Mouse (Mus musculus) skeletal muscle tissue, adult 2 months (tissue): Measurements from ENCODE around the gene Tapbp.

Source experiments
- DNase-seq: peaks from one replicate; pipeline ENCODE4 v3.0.0-alpha.2; 2012; ENCODE audit warnings: low read depth, low spot score

Gene Tapbp

DNA sequence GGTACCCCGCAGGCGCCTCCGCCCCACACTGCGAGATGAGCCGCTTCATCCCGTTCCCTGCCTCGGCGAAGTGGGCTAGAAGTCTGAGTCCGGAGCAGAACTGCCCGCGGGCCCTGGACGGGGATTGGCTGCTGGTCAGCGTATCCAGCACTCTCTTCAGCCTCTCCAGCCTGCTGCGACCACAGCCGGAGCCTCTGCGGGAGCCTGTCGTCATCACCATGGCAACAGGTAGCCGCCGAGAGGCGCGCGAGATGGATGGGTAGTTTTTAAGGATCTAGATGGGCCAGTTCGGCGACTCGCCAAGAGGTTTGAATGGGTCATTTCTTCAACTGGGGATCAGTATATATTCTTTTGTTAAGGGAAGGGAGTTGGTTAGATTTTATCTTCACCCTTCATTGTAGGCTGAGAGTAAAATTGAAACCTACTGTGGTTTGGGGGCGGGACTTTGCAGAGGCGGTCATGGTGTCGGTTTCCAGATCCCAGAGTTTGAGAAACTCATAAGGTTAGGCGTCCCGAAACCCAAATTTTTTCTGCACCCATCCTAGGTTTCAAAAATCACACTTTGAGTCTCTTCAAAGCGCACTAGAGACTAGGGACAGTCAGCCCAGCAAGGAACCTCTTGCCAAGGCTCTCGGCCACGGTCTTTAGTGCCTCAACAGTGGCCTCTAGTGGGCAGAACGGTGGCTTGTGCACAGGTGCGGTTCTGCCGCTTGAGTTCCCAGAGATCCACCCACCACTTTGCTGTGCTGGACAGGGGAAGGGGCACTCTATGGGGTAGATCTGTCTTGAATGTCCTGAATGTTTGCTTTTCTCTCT lies 4.8 kb downstream of the Tapbp start:
- no peak for DNase-seq

DNA sequence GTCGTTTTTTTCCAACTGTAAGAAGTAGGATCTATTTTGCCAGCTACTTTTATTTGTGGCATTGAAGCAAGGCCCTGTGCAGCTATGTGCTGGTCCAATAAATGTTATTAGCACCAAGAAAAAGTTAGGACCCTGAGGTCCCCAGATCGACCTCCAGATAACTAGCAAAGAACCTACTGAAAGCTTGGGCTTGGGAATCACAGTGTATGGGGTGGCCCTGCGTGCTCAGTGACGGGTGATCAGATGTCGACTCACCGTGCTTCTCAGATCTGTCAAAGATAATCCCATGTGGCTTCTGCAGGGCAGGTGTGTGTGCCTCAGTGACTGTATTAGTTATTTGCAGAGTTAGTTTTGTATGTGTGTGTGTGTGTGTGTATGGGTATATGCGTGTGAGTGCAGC lies 5.7 kb downstream of the Tapbp start:
- no peak for DNase-seq

DNA sequence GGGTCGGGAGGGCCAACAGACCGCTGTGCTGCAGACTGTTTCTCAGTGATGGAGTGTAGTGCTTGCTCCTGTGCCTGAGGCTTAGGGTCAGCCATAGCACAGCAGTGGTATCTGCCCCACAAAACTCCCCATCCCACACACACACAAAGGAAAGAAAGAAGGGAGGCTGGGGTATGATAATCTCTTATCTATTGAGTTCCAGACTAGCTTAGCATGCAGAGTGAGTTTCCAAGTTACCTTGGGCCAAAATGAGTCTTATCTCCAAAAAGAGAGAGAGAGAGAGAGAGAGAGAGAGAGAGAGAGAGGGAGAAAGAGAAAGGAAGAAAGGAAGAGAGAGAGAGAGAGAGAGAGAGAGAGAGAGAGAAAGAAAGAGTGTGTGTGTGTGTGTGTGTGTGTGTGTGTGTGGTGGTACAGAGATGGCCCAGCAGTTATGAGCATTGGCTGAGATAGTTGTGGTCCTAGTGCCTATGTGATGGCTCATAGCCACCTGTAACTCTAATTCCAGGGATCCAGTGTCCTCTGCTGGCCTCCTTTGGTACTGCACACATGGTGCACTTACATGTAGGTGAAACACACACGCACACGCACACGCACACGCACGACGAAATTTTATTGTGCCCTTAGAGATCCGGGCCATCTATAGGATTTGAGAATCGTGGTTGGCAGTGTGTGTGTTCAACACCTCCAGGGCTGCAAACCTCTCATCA lies 9.0 kb downstream of the Tapbp start:
- DNase-seq: no peak

DNA sequence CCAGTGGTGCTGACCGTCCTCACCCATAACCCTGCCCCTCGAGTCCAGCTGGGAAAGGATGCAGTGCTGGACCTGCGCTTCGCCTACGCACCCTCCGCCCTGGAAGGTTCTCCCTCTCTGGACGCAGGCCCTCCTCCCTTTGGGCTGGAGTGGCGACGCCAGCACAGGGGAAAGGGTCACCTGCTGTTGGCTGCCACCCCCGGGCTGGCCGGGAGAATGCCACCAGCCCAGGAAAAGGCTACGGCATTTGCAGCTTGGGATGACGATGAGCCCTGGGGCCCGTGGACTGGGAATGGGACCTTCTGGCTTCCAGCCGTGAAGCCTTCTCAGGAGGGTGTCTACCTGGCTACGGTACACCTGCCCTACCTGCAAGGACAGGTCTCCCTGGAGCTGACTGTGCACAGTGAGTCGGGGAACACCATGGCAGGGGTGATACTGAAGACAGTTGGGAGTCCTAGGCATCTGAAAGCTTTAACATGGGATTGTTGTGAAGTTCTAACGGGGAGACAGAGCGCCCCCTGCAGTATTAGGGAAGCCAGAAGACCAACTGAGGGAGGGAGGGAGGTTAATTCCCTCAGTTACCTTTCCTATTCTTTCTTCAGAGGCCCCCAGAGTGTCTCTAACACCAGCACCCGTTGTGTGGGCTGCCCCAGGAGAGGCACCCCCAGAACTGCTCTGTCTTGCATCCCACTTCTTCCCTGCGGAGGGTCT lies 9.9 kb downstream of the Tapbp start:
- DNase-seq: no peak

DNA sequence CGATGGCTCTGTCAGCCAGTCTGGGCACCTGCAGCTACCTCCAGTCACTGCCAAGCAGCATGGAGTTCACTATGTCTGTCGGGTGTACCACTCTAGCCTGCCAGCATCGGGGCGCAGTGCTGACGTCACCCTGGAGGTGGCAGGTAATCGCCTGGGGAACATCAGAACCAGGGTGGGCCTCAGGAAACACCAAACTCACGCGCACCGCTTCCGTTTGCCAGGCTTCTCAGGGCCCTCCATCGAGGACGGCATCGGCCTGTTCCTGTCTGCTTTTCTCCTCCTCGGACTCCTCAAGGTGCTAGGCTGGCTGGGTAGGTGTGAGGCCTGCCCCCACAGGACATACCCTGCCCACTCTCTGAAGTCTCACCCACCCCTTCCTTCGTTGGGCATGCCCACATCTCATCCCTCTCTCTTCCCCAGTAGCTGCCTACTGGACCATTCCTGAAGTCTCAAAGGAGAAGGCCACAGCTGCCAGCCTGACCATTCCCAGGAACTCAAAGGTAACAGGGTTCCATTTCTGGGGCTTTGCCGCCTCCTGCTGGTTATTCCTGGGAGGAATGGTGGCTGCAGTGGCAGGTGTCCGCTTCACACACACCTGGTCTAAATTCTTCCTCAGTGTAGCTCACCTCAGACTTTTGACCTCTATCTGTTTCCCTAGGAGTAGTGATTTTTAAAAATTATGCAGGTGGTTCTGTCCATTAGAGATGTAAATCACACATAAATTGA lies 10.7 kb downstream of the Tapbp start:
- no peak for DNase-seq

DNA sequence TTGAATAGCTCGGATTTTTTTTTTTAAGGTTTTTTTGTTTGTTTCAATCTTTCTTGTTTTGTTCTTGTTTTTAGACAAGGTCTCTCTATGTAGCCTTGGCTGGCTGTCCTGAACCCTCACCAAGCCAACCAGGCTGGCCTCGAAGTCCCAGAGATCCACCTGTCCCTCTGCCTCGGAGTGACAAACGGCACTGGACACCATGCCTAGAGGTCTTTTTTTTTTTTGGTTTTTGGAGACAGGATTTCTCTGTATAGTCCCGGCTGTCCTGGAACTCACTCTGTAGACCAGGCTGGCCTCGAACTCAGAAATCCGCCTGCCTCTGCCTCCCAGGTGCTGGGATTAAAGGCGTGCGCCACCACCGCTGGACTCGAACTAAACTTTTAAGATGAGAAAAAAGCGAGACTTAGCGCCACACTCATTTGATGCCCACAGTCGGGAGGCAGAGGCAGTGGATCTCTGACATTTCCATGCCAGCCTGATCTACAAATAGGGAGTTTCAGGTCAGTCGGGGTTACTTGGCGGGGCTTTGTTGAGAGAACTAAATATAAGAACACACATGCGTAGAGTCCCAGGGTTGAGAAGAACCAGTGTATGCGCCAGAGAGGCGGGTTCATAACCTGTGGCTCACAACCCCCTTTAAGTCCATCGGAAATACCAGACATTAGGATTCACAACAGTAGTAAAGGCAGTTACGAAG lies 12.7 kb downstream of the Tapbp start:
- DNase-seq: no peak

DNA sequence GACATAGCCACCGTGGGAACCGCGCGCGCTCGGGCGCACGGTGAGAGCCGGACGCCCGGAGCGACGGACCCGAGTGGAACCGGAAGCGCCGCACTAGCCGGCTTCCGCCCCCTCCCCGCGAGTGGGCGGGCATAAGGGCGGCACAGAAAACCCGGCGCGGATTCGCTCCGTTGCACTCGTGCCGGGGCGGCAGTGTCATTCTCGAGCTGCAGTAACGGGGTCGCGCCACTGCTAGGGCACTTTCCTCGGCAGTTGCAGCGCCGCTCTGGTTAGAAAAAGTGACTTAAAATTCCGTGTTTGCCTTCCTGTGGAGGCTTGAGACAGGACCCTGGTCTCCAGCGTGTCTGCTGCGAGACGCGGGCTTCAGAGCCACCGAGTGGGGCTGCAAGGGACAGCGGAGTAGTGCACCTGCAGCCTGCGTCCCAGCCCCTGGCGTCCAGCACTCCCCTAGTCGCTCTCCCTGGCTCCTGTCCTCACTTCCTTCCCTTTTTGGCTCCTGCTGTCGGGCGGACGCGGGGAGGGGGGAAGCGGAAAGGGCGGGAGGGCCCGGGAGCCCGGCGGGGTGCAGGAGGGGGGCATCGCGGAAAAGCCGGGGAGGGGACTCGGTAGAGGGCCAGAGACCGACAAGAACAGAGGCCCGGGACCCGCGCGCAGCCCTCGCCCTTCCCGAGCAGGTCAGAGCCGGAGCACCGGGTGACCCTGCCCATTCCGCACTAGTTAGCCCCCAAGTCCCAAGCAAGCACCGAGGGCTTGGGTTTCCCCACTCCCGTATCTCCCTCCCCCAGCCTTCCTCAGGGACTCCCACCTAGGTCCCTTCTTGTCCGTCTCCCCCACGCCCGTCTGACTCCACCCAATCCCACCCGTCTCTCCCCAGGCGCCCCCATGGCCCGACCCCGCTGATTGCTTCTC lies 13.9 kb downstream of the Tapbp start, which contains the start of gene Rgl2:
TSS of gene Rgl2 (plus strand) at position 173 of the 909 bp plus-strand sequence.
- peak; percentile 82 for DNase-seq

DNA sequence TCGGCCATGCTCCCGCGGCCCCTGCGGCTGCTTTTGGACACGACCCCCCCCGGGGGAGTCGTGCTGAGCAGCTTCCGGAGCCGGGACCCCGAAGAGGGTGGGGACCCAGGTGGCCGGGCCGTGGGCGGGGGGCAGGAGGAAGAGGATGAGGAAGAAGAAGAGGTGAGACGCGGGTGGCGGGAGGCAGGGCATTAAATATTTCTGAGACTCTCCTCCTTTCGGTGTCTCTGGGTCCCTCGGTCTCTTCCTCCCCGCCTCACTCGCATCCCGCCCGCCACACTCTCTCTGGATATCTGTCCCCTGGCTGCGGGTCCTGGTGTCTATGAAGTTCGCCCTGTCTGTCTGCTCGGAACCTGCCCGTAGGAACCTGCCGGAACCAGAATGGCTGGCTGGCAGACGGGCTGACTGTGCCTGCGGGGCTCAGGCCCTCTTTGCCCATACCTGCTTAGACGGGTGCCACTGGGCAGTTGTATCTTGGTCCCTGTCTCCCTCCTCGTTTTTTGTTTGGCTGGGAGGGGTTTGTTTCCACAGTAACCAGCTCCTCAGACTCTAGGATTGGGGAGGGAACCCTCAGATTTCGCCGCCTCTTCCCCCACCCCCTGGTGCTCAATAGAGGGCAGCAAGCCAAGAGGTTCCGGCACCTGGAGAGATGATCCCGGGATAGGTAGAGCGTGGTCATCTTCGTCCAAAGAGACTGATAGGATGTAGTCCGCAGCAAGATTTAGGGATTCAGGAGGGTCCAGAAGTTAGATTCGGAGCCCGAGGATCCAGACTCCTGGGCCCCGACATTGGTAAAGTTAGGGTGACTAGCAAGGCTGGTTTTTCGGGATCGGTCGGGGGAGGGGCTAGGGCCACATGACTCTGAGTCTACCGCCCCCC lies 14.8 kb downstream of the Tapbp start:
- DNase-seq: no peak

DNA sequence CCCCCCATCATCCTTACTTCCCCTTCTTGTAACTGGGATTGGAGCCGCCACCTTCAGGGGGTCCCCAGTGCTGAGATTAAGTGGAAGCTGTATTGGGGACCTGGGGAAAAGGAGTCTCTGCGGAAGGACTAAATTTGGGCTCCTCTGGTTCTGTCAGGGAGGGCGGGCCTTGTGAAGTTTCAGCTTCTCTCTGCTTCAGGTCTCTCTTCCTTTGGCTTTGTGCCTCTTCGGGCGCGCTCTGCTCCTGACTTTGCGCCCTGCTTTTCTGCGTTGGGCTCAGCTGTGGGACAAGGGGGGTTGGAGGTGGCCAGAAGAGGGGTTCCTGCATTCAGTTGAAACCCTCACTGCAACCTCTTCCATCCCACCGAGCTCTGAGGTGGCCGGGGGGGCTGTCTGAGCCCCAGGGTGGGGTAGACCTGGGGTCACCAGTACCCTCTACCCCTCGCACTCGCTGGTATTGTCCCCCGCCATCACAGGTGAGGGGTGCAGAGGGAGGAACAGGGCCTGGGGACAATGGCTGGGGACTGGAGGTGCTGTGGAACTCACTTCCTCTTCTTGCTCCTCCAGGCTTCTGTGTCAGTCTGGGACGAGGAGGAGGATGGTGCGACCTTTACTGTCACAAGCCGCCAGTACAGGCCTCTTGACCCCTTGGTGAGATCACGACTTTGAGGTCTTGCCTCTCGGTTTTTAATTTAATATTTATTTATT lies 15.6 kb downstream of the Tapbp start:
- DNase-seq: no peak

DNA sequence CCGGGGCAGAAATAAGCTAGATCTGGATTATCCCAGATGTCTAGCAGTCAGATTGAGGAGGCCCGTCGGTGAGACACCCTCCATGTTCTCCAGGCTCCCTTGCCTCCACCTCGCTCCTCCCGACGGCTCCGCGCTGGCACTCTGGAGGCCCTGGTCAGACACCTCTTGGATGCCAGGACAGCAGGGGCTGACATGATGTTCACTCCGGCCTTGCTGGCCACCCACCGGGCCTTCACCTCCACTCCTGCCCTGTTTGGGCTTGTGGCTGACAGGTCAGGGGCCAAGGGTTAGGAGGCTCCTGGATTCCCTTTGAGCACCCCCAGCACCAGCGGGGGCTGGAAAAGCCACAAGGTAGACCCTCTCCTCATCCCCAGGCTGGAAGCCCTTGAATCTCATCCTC lies 16.2 kb downstream of the Tapbp start:
- DNase-seq: no peak

DNA sequence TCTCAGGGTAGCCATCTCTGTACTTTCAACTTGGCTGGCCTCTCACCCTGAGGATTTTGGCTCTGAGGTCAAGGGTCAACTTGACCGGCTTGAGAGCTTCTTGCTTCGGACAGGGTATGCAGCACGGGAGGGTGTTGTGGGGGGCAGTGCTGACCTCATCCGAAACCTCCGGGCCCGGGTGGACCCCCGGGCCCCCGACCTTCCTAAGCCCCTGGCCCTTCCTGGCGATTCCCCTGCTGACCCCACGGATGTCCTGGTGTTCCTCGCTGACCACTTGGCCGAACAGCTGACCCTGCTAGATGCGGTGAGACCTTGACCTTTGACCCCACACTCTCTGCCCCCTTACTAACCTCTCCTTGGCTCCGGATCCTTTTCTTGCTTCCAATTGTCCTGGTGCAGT lies 16.7 kb downstream of the Tapbp start:
- DNase-seq: no peak

DNA sequence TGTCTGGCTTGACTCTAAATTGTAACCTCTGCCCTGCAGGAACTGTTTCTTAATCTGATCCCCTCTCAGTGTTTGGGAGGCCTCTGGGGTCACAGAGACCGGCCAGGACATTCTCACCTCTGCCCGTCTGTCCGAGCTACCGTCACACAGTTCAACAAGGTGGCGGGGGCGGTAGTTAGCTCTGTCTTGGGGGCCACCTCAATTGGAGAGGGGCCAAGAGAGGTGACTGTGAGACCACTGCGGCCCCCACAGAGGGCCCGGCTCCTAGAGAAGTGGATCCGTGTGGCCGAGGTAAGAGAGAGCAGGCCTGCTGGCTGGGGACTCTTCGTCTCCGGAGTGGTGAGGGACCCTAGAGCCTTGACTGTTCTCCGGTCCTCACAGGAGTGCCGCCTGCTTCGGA lies 17.3 kb downstream of the Tapbp start:
- DNase-seq: no peak

DNA sequence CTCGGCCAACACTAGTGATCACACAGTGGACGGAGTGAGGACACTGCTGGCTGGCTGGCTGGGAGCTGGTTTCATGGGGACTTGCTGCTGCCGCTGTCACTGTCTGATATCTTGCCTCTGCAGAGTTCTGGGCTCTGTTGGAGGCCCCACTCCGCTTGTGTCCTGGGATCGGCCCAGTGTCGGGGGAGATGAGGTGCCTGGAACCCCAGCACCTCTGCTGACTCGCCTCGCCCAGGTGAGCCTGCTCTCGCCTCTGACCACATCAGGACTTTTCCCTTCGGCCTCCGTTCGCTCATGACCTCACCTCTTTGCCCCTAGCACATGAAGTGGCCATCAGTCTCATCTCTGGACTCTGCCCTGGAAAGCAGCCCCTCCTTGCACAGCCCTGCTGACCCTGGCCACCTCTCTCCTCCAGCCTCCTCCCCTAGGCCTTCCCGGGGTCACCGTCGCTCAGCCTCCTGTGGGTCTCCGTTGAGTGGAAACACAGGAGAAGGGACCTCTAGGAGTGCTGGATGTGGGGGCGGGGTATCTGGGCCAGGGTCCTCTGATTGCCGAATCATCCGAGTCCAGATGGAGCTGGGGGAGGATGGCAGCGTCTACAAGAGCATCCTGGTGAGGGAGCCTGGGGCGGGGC lies 19.8 kb downstream of the Tapbp start:
- DNase-seq: no peak

DNA sequence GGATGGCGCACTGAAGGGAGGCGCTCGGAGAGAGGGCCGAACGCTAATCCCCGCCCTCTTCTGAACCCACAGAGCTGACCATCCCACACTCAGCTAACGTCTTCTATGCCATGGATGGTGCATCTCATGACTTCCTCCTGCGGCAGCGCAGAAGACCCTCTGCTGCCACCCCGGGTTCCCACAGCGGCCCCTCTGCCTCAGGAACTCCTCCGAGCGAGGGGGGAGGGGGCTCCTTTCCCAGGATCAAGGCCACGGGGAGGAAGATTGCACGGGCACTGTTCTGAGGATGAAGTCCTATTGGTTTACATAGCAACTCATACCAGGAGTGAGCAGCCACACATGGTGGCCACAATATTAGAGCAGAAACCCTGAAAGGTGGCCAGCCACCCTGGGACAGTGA lies 21.3 kb downstream of the Tapbp start:
- DNase-seq: no peak

DNA sequence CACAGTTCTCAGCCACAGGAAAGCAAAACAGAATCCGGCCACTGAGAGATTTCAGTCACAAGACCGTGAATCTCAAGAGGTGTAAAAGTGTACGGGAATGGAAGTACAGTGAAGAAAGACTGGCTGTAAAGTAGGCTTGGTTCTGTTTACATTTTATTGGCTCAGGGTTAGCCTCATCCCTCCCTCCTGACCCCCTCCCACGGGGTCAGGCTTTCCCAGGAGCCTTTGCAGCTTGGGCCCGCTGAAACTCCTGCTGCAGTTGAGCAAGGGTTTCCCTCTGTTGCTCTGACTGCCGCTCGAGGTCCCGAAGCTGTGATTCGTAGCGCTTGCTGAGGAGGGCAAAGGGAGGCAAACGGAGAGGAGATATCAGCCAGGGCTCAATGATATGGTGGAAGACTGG lies 23.1 kb downstream of the Tapbp start:
- no peak for DNase-seq

DNA sequence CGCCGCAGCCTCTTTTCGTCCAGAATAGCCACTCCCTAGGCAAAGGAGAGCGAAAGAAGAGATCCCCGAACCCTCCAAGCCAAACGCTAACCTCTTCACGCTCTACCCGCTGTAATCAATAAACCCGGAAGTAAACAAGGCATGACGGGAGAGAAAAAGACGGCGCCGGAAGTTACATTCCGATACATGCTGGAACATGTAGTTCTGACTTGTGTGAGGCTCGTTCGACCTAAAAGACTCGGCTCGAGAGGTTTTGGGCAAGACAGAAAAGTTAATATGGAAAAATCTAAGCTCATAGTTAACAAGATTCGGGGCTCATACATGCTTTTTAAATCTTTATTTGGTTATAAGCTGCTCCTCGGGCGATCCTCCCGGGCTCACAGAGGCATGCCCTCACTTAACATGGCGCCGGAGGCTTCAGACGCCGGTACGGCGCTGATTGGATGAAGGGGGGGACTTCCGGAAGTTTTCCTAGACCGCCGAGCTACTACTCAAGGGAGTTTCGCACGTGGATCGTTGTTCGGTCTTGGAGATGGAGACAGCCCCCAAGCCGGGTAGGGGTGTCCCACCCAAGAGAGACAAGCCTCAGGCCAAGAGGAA lies 24.6 kb downstream of the Tapbp start, which contains the start of the genes Pfdn6 and Wdr46:
TSS of gene Pfdn6 (minus strand) at position 138 of the 600 bp plus-strand sequence.
TSS of gene Wdr46 (plus strand) at position 455 of the 600 bp plus-strand sequence.
- DNase-seq: peak; percentile 76

DNA sequence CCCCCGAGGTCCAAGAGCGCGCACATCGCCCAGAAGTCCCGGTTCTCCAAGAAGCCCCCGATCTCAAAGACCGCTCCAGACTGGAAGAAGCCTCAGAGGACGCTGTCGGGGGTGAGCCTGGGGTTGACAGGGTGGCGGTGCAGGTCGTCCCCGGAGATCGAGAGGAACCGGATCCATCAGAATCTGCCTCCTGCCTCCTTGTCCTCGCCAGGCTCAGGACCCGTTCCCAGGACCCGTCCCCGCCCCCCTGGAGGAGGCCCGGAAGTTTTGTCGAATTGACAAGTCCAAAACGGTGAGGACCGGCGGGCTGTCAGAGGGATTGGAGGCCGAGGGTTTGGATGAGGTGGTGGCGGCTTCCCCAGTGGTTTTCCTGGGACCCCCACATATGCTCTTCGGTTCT lies 25.3 kb downstream of the Tapbp start:
- DNase-seq: no peak
